Mouse (Mus musculus) liver, postnatal 0 days (tissue): Measurements from ENCODE around the gene Atp6v0b. TPM values are rescaled to one million over a fixed set of nuclear protein-coding genes. Genes with fewer than 3 reads are reported as not detected.

Source experiments
- ATAC-seq: fragments of 200-750 bp; cut with Nextera tagmentation; 2 replicates; pipeline ENCODE4 v1.8.0; 2017; ENCODE audit warnings: mild to moderate bottlenecking, moderate library complexity
- DNase-seq: peaks from one replicate; pipeline ENCODE4 v3.0.0-alpha.2; 2016
- H3K27ac ChIP-seq: fragments of 300-500 bp; sonication (generic); 2 replicates; pipeline ENCODE4 v1.5.1; 2014; ENCODE audit warnings: antibody characterized with exemption, moderate library complexity, mild to moderate bottlenecking, low read depth
- H3K27me3 ChIP-seq: fragments of 300-500 bp; sonication (generic); 2 replicates; pipeline ENCODE4 v1.6.1; 2014; ENCODE audit warnings: low read length, control low read depth, mixed read lengths; ENCODE audit not compliant: insufficient read depth
- H3K36me3 ChIP-seq: fragments of 300-500 bp; sonication (generic); replicated peaks from 2 replicates; pipeline ENCODE4 v1.6.1; 2014; ENCODE audit warnings: mild to moderate bottlenecking, control low read depth, low read length, moderate library complexity, mixed read lengths; ENCODE audit not compliant: insufficient read depth
- H3K4me1 ChIP-seq: fragments of 300-500 bp; sonication (generic); 2 replicates; pipeline ENCODE4 v1.6.1; 2014; ENCODE audit warnings: antibody characterized with exemption, mild to moderate bottlenecking, control low read depth; ENCODE audit not compliant: insufficient read depth
- H3K4me2 ChIP-seq: fragments of 300-500 bp; sonication (generic); 2 replicates; pipeline ENCODE4 v1.6.1; 2014; ENCODE audit warnings: low read depth, mild to moderate bottlenecking, low read length, moderate library complexity, mixed read lengths
- H3K4me3 ChIP-seq: fragments of 300-500 bp; sonication (generic); 2 replicates; pipeline ENCODE4 v1.5.1; 2014; ENCODE audit warnings: low read depth, low read length
- H3K9ac ChIP-seq: fragments of 300-500 bp; sonication (generic); replicated peaks from 2 replicates; pipeline ENCODE4 v1.6.1; 2014; ENCODE audit warnings: mild to moderate bottlenecking, moderate library complexity
- H3K9me3 ChIP-seq: fragments of 300-500 bp; sonication (generic); 2 replicates; pipeline ENCODE4 v1.6.1; 2016; ENCODE audit warnings: mild to moderate bottlenecking, control low read depth, low read length, mixed read lengths
- CTCF ChIP-seq: sonication (generic); IDR thresholded peaks from 2 replicates; pipeline ENCODE4 v1.5.1; 2016; ENCODE audit warnings: antibody characterized with exemption, low read depth
- EP300 ChIP-seq: IDR thresholded peaks from 2 replicates; pipeline ENCODE4 v1.6.1; 2016; ENCODE audit warnings: antibody characterized with exemption, low read depth, mild to moderate bottlenecking
- WGBS: fragments of 180-500 bp; shearing (Covaris S2); extraction: QIAGEN DNeasy Blood & Tissue Kit; methylation state at CpG from one replicate; pipeline ENCODE4 v1.1.7; 2014; ENCODE audit not compliant: insufficient replicate concordance; 5-methylcytosine and 5-hydroxymethylcytosine counted together
- polyA plus RNA-seq: library from polyadenylated mRNA; unstranded; fragments of >200 nt; fragmentation: Nextera tagmentation; extraction: Ambion mirVana; gene quantifications from 2 replicates; pipeline ENCODE4 v1.2.1, GENCODE M21; 2015

Atp6v0b gene
- polyA plus RNA-seq, 1 experiment from 2014 or later, result 164 TPM

DNA sequence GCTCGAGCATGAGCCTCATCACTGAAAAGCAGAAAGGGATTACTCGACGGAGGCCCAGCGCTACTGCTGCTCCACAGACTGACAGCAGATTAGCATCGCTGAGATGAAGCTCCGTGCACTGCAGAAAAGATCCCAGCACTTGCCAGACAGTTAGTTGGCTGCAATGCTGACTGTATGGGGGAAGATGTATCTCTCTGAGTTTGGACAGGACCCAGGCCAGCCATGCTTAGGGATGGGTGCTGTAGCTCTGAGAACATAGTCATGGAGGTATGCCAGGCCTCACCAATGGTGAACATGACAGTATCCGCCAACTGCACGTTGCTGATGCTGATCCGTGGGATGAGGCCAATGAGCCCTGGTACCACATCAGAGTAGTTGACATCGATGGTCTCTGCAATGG lies 17.0 kb upstream of the Atp6v0b start:
- Histone ChIP-seq H3K9me3 (no peaks in the 10 kb centered on the region), H3K27me3 (no peaks in the 10 kb centered on the region), H3K9ac (no peak overlapping the region), H3K4me2 (no peak overlapping the region), H3K4me3 (no peak overlapping the region), H3K27ac (no peak overlapping the region), H3K36me3 (peaks cover 54% of the 10 kb centered on the region), H3K4me1 (no peaks in the 10 kb centered on the region)
- DNase-seq (no peak), ATAC-seq (no peak)
- TF ChIP-seq EP300, result no peak
- TF ChIP-seq CTCF, result no peak
- whole genome bisulfite sequencing, result 87% methylated on average over 10 of the region's 10 CpGs

DNA sequence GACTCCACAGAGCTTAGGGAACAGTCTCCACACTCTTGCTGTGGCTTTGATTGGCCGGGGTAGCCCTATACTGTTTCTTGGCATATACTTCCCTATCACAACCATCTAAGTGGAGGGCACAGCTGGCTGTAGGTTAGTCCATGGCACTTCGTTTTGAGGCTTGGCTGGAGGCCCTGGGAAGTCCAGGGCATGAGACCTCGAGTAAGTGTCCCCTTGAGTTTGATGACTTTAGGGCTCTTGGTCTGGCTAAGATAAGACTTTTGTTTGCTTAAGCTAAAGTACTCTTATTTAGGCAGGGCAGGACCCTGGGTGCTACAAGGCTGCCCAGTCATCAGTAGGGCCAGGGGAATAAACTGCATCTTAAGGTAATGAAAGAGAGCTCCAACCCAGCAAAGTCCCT lies 11.0 kb upstream of the Atp6v0b start:
- H3K36me3 ChIP-seq, result peaks cover 43% of the 10 kb centered on the region
- no peaks in the 10 kb centered on the region for H3K27me3 ChIP-seq
- no peak overlapping the region for H3K4me3 ChIP-seq
- H3K4me1 ChIP-seq, result no peaks in the 10 kb centered on the region
- H3K4me2 ChIP-seq, result no peak overlapping the region
- H3K9ac ChIP-seq, result no peak overlapping the region
- H3K9me3 ChIP-seq, result no peaks in the 10 kb centered on the region
- WGBS, result 66% methylated on average over 3 of the region's 3 CpGs
- ATAC-seq (no peak), DNase-seq (no peak)
- TF ChIP-seq EP300 (no peak), CTCF (no peak)
- H3K27ac ChIP-seq, result no peak overlapping the region

DNA sequence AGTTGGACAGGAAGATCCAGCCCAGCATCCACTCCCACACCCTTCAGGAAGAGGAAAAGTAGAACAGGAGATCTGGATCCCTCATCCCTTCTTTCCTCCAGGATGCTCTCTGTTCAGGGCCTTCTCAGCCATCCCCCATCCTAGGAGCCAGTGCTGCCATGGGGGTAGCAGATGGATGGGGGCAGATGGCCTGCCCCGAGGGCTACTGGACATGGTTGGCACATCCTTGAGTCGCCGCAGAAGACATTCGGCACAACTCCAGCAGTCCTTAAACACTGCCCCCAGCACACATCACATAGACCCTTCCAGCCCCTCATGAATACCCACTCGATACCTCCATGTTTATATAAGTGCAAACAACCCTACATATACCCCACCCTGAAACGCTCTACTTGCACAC lies 8.9 kb upstream of the Atp6v0b start:
- peaks cover 23% of the 10 kb centered on the region for H3K36me3 ChIP-seq
- no peak overlapping the region for H3K4me2 ChIP-seq
- no peak for TF ChIP-seq EP300
- TF ChIP-seq CTCF, result no peak
- no peak overlapping the region for H3K4me3 ChIP-seq
- no peaks in the 10 kb centered on the region for H3K27me3 ChIP-seq
- no peak overlapping the region for H3K27ac ChIP-seq
- no peak overlapping the region for H3K9ac ChIP-seq
- ATAC-seq (no peak), DNase-seq (no peak)
- 85% methylated on average over 6 of the region's 6 CpGs for WGBS
- H3K4me1 ChIP-seq, result peaks cover 5% of the 10 kb centered on the region
- H3K9me3 ChIP-seq, result no peaks in the 10 kb centered on the region

DNA sequence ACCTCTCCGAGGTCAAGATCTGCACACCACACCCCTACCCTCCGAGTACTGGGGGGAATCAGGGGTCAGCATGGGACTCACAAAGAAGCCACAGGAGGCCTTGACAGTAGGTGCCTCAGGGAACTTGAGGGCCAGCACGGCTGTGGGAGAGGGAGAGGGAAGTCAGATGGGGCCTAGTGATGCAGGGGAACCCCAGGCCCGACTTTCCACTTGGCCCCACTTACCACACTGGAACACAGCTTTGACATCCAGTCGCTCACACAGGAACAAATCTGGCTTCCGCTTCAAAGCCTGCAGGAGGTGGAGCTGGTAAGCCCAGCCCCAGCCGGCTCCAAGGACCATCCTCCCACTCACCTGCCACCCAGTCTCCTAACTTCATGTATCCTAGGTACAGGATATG lies 8.2 kb upstream of the Atp6v0b start:
- H3K27ac ChIP-seq, result no peak overlapping the region
- H3K27me3 ChIP-seq, result no peaks in the 10 kb centered on the region
- ATAC-seq, result no peak
- peaks cover 18% of the 10 kb centered on the region for H3K36me3 ChIP-seq
- H3K4me3 ChIP-seq, result no peak overlapping the region
- no peak for TF ChIP-seq CTCF
- no peak for TF ChIP-seq EP300
- H3K9me3 ChIP-seq, result no peaks in the 10 kb centered on the region
- H3K4me2 ChIP-seq, result no peak overlapping the region
- no peak for DNase-seq
- no peak overlapping the region for H3K9ac ChIP-seq
- 79% methylated on average over 7 of the region's 7 CpGs for WGBS
- H3K4me1 ChIP-seq, result peaks cover 7% of the 10 kb centered on the region

DNA sequence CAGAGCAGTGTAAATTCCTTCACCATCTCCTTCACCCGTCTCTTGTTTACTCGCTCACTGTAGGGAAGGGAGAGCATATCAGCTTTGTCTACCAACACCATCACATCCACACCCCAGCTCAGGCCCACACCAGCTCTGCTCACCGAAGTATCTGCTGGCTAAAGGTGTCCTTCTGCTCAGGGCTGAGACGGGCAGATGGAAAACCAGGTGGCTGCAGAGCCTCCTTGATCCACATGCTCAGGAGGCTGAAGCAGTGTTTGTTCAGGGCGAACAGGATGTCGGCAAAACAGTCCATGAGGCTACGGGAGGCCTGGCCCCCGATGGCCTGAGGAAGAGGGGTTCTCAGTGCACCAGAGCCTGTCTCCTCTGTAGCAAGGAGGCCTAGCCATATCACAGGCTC lies 7.5 kb upstream of the Atp6v0b start:
- ATAC-seq (no peak), DNase-seq (no peak)
- H3K27ac ChIP-seq, result no peak overlapping the region
- peaks cover 19% of the 10 kb centered on the region for H3K36me3 ChIP-seq
- H3K9me3 ChIP-seq, result no peaks in the 10 kb centered on the region
- WGBS, result 87% methylated on average over 8 of the region's 8 CpGs
- TF ChIP-seq EP300, result no peak
- TF ChIP-seq CTCF, result no peak
- H3K4me1 ChIP-seq, result peaks cover 7% of the 10 kb centered on the region
- no peaks in the 10 kb centered on the region for H3K27me3 ChIP-seq
- no peak overlapping the region for H3K4me3 ChIP-seq
- no peak overlapping the region for H3K4me2 ChIP-seq
- H3K9ac ChIP-seq, result no peak overlapping the region

DNA sequence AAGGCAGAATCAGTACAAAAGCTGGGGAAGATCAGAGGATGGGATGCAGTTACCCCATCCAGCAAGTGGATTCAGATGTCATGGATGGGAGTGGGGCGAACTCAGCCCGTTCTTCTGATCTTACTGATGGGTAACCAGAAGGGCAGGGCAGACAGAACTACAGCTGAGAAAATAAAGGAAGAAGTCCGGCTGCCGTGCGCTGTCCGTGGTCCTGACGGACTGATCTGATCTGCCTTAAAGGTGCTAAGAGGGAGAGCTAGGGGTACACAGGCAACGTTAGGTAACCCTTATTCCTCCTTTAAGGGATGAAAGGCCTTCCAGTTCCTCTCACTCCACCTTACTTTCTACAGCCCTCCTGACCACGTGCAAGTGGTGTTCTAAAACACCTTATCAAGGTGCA lies 6.2 kb upstream of the Atp6v0b start:
- Histone ChIP-seq H3K9ac (no peak overlapping the region), H3K36me3 (peaks cover 13% of the 10 kb centered on the region), H3K4me2 (no peak overlapping the region), H3K9me3 (no peaks in the 10 kb centered on the region), H3K27me3 (no peaks in the 10 kb centered on the region), H3K4me1 (peaks cover 7% of the 10 kb centered on the region), H3K27ac (no peak overlapping the region), H3K4me3 (no peak overlapping the region)
- 23% methylated on average over 9 of the region's 9 CpGs for WGBS
- ATAC-seq (no peak), DNase-seq (peak; percentile 71)
- TF ChIP-seq CTCF (no peak), EP300 (no peak)

DNA sequence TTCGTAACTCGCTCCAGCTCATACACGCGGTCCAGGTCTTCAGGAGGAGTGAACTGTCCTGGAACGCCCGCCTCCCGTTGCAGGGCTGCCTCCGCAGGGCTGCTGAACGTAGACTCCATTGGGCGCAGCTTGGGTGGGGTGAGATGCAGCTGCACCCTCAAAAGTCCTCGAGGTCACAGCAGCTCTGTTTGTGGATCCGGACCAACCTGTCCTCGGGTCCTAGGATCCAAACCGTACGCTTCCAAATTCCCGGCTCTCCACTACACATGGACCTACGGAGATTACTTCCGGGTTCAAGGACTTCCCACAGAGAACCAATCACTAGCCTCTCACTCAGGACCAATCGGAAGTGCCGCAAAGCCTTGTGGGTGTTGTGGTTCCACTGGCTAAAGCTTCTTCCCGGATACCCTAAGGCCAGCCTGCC lies 4.6 kb upstream of the Atp6v0b start, which contains the start of gene Dph2:
Gene Dph2, minus strand, starts transcription at position 295 of the 424 bp plus-strand sequence.
- H3K9ac ChIP-seq, result peak within 1 kb of the TSS; percentile 61
- peaks cover 13% of the 10 kb centered on the region for H3K36me3 ChIP-seq
- TF ChIP-seq EP300 (no peak), CTCF (no peak)
- H3K4me3 ChIP-seq, result peak within 1 kb of the TSS; percentile 74
- ATAC-seq (peak; percentile 83), DNase-seq (peak; percentile 85)
- H3K4me2 ChIP-seq, result peak within 1 kb of the TSS; percentile 96
- no peaks in the 10 kb centered on the region for H3K27me3 ChIP-seq
- peaks cover 11% of the 10 kb centered on the region for H3K4me1 ChIP-seq
- H3K27ac ChIP-seq, result 0 out of 2 replicates have a peak within 1 kb of the TSS, but pooled peaks have one; percentile 2
- WGBS, result under 1% methylated on average over 21 of the region's 21 CpGs
- H3K9me3 ChIP-seq, result no peaks in the 10 kb centered on the region
